Mouse (Mus musculus) spleen, adult 2 months (tissue): ENCODE data around the gene 1700102P08Rik.

Experiments
- CTCF ChIP-seq: fragments of 200-500 bp; IDR thresholded peaks from 2 replicates; pipeline ENCODE4 v1.5.1; 2011; ENCODE audit warnings: mild to moderate bottlenecking, inconsistent platforms; ENCODE audit not compliant: insufficient read depth, insufficient read length, insufficient replicate concordance; ENCODE audit errors: extremely low read depth
- POLR2A ChIP-seq: fragments of 200-500 bp; IDR thresholded peaks from 2 replicates; pipeline ENCODE4 v1.6.1; 2011; ENCODE audit warnings: low read depth, low read length, inconsistent platforms

DNA sequence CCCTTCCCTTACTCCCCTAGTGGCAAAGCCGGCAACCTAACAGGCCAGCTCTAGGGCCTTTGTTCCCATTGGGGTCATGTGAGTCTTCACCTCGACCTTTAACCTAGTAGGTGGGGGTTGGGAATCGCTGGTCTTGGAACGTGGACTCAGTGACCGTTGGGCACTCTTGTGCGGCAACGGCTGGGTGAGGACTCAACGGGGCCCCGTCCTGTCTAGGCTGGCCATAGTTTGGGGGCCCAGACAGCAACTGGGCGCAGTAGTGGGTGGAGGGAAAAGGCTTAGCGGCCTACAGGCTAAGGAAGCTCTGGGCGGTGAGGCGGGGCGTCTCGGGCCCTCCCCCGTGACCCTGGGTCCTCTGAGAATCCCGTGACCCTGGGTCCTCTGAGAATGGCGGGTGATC lies at the start of gene 1700102P08Rik:
- TF ChIP-seq CTCF (no peak), POLR2A (no peak)
